Mouse (Mus musculus) T-helper 17 cell (primary cell): ENCODE results near the gene Mbnl3.

Experiments used
- in situ Hi-C, 2 experiments: fragments of 300-600 bp; cut with MboI, MseI; formaldehyde crosslinking; loops; 1 replicate in 1 of 2; 2 replicates in 1 of 2; pipeline ENCODE4 v1.15.1; 2025; ENCODE audit warnings: high pct_unique_total_duplicates in 2 of 2

Mbnl3 gene

DNA sequence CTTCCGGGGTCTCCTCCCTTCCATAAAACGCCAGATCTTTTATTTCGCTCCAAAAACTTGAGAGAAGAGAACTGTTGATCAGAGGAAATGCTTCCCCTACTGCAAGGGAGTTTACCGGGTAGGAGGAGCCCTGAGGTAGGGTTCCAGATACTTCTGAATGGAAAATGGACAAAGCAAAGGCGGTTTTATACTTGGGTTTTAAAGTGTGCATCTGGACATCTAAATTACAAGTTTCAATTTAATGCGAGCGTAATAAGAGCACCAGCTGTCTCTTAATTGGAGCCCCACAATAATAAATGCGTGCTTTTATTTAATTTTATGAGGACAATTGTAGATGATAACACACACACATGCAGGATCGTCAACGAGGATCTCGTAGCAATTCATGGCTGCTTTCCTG, at the start of gene Mbnl3:
TSS of gene Mbnl3 (minus strand) at position 101 of the 400 bp plus-strand sequence.
- in situ Hi-C loops: no loop called here

DNA sequence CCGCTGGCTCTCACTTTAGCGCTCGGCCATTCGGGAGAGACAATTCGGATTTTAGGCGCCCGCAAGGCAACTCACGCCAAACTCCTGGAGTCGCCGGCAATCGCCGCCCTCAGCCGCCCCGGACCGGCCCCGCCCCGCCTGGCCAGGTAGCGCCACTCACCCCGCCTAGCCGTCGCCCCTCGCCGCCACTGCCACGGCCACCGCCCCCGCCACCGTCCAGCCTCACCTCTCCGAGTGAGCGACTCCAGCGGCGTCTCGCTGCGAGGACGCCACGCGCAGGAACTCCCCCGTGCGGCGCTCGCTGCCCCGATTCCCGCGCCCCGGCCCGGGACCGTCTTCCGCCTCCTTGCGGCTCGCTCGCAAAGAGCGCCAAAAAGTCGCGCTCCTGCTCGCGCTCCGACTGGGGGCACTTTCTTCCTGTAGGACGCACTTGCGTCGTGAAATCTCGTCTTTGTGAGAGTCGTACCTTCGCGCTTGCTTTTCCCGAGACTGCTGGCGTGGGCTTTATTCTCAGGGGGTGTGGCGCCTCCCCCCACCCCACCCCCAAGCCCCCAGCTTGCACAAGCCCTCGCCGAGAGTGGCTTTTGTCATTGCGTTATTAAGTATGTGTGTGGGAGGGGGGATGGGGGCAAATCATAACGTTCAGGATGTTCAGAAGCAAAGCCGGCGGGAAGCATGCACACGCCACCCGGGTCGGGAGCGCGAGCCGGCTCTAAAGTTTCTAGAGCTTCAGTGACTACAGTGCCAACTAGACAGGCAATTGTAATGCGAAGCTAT, 596 bp downstream of the Mbnl3 start:
- in situ Hi-C loops: no loop called here

DNA sequence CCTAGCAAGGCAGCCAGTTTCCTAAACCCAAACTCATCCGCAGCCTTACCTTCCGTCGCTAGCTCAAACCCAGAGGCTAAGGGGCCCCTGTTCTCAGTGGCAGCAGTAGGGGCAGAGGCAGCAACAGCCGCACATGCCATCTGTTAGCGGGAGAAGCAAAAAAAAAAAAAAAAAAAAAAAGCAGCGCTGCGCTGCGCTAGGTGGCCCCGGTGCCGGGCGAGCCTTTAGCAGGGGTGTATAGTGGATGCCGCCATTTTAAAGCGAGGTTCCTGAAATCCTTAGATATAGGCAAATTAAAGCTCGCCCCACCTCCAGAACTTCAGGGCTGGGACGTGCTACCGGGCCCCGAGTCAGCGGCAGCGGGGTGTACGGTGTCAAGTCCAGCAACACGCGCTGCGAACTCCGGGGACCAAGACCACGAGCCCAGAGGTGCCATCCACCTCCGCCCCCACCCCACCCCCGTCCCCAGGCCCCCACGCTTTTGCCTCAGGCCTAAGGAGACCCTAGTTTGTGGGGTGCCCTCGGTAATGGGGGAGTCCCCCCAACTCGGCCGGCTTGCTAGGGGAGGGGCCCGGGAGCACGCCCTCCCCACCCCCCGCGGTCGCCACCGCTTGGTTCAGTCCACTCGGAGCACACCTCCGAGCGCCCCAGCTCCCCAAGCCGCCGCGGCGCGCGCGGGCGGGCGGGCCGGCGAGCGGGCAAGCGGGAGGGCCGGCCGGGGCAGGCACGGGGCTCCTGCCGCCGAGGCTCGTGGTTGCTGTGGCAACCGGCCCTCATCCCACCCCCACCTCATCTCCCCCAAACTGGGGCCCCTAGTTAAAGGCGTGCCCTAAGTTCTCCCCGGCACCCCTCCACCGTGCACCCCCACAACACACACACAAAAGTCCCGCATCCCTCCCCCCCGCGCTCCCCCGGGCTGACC, 1.4 kb downstream of the Mbnl3 start:
- in situ Hi-C loops: no loop called here

DNA sequence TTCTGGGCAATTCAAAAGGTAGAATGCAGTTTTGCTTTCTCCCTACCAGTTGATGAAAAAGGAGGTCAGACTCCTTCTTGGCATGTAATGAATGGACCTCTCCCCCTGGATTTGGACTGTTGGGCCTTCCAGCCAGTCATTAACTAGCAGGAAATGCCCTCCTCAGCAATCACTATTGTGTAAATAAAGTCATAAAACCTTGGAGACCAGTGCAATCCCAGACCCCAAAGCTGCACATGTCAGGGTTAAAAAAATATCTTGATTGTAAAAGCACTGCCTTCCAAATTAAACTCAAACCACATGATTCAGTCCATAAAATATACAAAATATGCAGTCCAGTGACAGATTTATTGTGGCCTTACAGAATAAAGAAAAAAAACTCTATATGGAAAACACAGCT, 9.3 kb downstream of the Mbnl3 start:
- in situ Hi-C loops: no loop called here

DNA sequence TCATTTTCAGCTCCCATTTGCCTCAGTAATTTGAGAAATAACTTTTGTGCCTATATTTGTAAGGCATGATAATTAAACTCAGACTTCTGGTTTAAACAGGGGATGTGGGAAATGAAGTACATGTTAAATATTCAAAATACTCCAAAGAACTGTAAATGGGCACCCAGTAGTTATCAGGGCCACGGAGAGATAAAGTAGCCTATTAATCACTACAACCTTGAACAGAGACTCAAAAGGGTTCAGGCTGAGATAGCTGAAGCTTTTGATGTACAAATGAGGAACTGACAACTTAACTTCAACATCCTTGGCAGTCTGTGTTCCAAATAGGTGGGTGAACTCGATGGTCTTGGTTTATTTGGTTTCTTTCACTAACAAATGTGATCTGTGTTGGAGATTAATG, 34.4 kb downstream of the Mbnl3 start:
- in situ Hi-C loops: no loop called here

DNA sequence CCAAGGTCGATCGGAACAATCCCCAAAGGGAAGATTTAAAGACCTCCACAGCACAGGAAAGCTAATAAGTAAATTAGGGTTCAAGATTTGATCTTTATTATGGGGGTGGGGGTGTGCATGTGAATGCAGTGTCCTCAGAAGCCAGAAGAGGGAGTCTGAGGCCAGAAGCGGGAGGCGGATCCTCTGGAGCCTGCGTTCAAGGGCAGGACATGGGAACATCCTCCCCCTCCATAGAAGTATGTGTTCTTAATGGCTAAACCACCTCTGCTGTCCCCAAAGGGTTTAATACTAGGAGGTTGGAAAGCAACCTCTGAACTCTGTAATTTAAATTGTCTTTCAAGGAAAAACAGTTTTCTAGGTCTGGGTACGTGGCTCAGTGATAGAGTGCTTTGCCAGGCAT, 34.9 kb downstream of the Mbnl3 start:
- in situ Hi-C loops: no loop called here

DNA sequence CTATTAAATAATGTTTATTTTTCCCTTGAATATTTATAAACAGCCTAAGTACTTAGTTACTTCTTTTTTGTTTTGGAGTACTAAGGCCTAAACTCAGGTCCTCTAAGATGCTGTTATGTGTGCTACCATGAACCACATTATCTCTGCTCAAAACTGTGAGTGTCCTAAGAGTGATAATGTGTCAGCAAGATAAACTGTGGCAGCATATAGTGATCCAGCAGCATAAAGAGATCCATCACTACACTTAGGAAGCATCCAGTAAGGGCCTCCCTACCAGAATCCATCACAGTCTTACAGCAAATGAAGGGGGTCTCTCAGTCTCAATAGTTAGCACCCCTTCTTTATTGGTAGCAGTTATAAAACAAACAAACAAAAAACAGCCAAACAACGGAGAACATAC, 35.9 kb downstream of the Mbnl3 start:
- in situ Hi-C loops: no loop called here

DNA sequence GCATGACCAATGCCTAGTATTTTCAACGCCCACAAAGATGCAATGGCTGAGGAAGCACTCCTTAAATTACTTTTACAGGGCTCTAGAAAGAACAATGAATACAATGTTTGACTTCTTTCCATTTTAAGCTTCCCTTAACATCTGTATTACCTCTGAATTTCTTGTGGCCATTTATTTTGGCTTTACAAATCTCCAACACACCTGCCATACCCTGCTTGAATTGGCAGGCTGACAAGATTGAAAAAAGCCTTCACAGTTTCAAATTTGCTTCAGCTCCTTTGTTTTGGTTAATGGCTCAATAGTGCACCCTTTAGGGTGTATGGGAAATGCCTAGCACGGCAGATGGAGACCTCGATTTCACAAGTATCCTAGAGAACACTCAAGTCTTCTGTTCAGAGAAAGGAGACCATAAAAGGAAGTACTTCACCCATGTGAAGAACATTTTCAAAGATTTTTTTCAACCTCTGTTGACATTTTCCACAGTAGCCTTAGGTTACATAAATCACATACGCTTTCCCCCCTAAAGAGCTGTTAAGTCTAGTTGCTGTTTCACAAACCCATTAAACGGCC, 36.8 kb downstream of the Mbnl3 start:
- in situ Hi-C loops: no loop called here

DNA sequence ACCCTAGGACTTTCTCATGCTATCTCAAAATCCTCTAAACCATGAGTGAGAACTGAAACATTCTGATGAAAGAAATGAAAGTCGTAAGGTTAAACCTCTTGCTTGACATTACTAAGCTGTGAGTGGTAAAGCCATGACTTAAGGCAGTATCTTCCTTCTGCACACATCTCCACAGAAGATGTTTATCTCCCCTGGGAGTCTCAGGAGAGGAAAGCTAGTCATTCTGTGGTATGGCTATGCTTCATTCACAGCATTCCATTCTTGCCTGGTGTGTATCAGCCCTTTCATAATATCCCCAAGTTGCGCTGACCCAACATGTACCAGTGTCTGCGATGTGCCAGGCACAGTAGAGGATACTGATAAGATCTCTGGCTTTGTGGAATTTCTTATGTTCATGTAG, 38.4 kb downstream of the Mbnl3 start:
- in situ Hi-C loops: no loop called here

DNA sequence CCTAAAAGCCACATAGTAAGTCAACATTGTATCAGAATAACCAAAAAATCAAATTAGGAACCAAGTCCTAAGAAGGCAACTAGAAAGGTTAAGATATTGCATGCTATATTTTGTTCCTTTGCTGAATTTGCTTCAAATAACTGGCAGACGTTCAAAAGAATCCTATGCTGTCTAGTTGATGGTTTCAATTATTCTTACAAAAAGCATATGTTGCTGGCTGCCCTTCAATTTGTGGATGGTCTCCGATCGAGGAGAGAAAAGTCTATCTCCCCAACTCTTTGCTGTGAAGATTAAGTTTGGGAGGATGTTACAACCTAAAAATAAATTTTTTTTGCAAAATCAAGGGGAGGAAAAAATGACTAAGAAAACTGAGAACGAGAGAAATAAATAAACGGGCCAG, 41.6 kb downstream of the Mbnl3 start:
- in situ Hi-C loops: no loop called here

DNA sequence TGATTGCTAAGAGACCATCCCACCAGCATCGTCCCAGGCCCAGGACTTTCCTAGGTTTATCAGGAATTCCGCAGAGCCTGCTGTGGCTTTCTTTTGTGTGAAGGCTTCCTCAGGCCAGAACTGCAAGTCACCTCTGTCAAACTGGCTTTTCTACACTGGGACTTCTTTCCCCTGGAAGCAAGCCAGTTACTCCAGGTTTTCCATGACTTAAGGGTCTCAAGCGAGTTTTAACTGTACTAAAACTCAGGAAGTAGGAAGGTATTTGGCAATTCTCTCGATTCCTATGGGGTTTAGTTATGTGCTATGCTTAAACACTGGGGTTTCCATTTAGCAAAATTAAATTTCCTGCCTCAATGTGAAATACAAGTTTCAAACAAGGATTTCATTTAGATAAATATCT, 57.9 kb downstream of the Mbnl3 start:
- in situ Hi-C loops: no loop called here

DNA sequence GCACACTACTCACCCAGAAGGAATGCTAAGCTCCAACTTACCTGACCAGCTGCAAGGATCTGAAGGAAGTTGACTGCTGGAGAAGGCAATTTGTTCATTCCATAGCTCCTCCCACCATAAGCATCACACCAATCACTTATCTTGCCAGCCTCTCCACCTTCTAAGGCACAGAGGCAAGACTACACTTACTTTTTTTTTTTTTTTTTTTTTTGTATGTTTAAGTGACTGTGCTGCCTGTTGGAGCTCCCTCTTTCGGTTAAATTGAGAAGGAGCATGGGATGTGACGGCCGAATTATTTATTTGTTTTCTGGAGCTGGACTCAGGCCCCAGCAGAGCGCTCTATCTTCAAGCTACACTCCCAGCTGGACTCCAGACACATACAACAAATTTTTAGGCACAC, 60.0 kb downstream of the Mbnl3 start:
- in situ Hi-C loops: no loop called here

DNA sequence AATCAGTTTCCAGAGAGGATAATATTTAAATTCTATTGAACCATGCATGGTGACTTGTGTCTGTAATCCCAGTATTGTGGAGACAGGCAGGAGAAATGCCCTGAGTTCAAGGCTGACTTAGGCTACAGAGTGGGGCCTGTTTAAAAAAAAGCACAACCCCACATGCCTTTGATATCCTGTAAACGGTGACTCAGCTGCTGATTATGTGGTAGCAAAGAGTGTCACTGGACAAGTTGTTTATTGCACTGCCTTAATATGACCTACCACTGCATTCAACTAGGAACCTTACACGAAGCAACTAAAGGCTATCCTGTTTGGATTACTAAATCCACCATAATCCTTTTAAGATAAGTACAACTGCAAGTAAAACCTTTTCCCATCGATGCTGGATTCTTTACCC, 66.3 kb downstream of the Mbnl3 start:
- in situ Hi-C loops: no loop called here

DNA sequence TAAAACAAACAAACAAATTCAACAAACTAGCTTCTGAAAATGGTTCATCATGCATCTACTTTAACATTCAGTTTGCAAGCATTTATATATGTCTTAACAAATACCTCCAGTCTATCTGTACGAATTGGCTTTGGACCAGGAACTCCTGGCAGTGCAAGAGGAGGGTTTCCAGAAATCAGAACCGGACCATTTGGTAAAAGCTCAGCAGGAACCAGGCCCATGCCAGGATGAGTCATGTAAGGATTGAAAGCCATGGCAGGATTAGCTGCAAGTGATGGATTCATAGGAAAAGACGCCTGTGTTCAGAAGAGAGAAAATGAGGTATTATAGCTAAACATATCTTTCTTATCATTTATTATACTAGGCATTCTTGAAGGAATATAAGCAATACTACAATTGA, 75.0 kb downstream of the Mbnl3 start:
- in situ Hi-C loops: no loop called here

DNA sequence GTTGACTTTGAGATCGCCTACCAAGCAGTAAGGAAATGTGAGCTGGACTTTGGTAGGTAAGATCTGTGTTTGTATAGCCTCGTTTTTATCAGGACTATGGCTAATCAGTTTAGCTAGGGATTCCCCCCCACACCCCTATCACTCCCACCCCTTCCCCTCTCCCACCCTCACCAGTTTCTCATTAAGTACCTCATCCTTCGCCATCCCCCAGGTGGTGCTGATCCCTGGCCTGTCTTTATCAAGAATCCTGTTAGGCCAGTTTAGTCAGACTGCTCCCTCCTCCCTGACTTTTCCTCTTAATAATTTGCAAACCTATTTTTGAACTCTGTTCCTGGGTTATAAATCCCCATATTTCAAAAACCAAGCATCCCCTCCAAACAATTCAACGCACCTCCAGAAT, 103.6 kb downstream of the Mbnl3 start:
- in situ Hi-C loops: no loop called here

DNA sequence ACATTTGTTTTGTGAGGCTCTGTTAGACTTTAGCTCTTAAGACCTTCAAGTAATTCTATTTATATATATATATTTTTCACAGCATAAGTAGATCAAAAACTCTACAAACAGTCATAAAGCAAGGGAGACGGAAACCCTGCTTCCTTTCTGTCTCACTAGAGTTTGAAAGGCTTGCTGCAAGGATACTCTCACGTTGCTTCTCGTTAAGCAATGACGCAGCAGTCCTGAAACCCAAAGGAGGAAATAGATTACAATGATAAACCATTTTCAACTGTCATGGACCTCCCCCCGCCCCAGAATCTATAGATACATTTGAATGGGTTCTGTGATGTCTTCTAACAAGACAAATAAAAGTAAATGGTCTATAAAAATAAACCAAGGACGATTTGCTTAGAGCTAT, 121.4 kb downstream of the Mbnl3 start:
- in situ Hi-C loops: no loop called here

DNA sequence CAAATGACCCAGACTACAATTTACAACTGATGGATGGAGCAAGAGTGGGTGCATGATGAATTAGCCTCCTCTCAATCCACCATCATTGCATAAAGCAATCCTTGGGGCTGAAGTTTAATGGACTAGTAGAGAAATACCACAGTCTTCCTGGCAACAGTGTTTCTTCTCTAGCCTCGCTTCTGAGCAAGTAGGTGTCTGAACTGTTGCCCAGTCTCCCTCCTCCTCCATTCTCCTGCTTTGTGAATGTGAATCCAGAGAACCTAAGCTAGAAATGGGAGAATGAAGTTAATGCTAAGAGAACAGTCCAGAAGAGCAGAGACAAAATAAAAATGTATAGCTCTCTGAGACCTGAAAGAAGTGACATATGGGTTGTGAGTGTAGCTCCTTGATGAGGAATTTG, 122.1 kb downstream of the Mbnl3 start:
- in situ Hi-C loops: no loop called here

DNA sequence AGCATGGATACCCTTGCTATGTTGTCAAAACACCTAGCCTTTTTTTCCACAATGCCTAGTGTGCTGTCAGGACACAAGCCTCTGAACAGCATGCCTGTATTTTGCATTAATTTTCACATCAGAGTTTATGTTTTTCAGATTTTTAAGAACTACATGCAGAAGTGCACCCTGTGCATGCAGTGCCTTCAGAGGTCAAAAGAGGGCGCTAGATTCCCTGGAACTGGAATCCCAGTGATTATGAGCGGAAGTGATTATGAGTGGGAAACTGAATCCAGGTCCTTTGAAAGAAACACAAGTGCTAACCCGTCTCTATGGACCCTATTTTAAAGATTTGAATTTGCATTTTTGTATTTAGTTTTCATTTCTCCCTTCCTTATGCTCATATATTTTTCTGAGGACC, 129.6 kb downstream of the Mbnl3 start:
- in situ Hi-C loops: no loop called here
